Mouse (Mus musculus) CH12.LX (cell line): ENCODE results near the gene Cttnbp2nl. TPM values are rescaled to one million over a fixed set of nuclear protein-coding genes. Genes with fewer than 3 reads are reported as not detected.

Source experiments
- DNase-seq: peaks from one replicate; pipeline ENCODE4 v3.0.0-alpha.2; 2013; ENCODE audit errors: extremely low read depth
- H3K27ac ChIP-seq: 2 replicates; pipeline ENCODE4 v1.5.1; 2012; ENCODE audit warnings: low read depth, mild to moderate bottlenecking, control low read depth, moderate library complexity; ENCODE audit not compliant: insufficient read depth
- H3K27me3 ChIP-seq: replicated peaks from 2 replicates; pipeline ENCODE3; 2012; ENCODE audit warnings: inconsistent platforms
- H3K36me3 ChIP-seq, 2 experiments: replicated peaks in 1 of 2; 2 replicates each; pipeline versions ENCODE3 to v1.6.1; 2012; ENCODE audit warnings: inconsistent platforms in 1 of 2, low read length in 1 of 2, mild to moderate bottlenecking in 1 of 2, mixed read lengths in 1 of 2, moderate library complexity in 1 of 2; ENCODE audit not compliant: control insufficient read depth in 1 of 2, insufficient read depth in 1 of 2
- H3K4me1 ChIP-seq, 2 experiments: 2 replicates each; pipeline ENCODE4 v1.6.1; 2012; ENCODE audit warnings: inconsistent platforms in 1 of 2, moderate library complexity in 1 of 2; ENCODE audit not compliant: insufficient read depth in 2 of 2, control insufficient read depth in 1 of 2
- H3K4me2 ChIP-seq: 2 replicates; pipeline ENCODE4 v1.6.1; 2012; ENCODE audit warnings: low read depth, mild to moderate bottlenecking, control low read depth; ENCODE audit not compliant: poor library complexity, insufficient read depth, severe bottlenecking
- H3K4me3 ChIP-seq, 3 experiments: fragments of 150-350 bp in 1 of 3; sonication (generic) in 1 of 3; replicated peaks in 1 of 3; 2 replicates each; pipeline versions ENCODE3 to v1.5.1; 2011 to 2012; ENCODE audit warnings: low read depth in 2 of 3, low read length in 2 of 3, mild to moderate bottlenecking in 2 of 3, moderate library complexity in 2 of 3, control low read depth in 1 of 3, improper control_type of control experiment in 1 of 3, inconsistent platforms in 1 of 3, mixed read lengths in 1 of 3; ENCODE audit not compliant: poor library complexity in 1 of 3
- H3K79me2 ChIP-seq: replicated peaks from 2 replicates; pipeline ENCODE4 v1.6.1; 2012; ENCODE audit warnings: mild to moderate bottlenecking, moderate library complexity; ENCODE audit not compliant: control insufficient read depth, poor library complexity, insufficient read depth, severe bottlenecking; ENCODE audit errors: extremely low read depth
- H3K9ac ChIP-seq: 2 replicates; pipeline ENCODE4 v1.6.1; 2012; ENCODE audit warnings: low read depth, mild to moderate bottlenecking, control low read depth, moderate library complexity; ENCODE audit not compliant: insufficient read depth
- H3K9me3 ChIP-seq: replicated peaks from 2 replicates; pipeline ENCODE3; 2012; ENCODE audit warnings: low read length, inconsistent platforms, mixed read lengths
- CHD2 ChIP-seq: IDR thresholded peaks from 2 replicates; pipeline ENCODE4 v1.6.1; 2011; ENCODE audit warnings: low read length, improper control_type of control experiment
- CTCF ChIP-seq, 2 experiments: IDR thresholded peaks in 1 of 2; conservative IDR thresholded peaks in 1 of 2; 2 replicates each; pipeline ENCODE4 v1.5.1; 2011 to 2012; ENCODE audit warnings: low read depth in 2 of 2, low read length in 2 of 2, improper control_type of control experiment in 1 of 2, inconsistent platforms in 1 of 2, mild to moderate bottlenecking in 1 of 2, moderate library complexity in 1 of 2
- EP300 ChIP-seq: IDR thresholded peaks from 2 replicates; pipeline ENCODE4 v1.6.1; 2011; ENCODE audit warnings: low read length, improper control_type of control experiment
- GABPA ChIP-seq: IDR thresholded peaks from 2 replicates; pipeline ENCODE4 v1.6.1; 2012; ENCODE audit warnings: low read depth, low read length, improper control_type of control experiment, inconsistent platforms; ENCODE audit not compliant: insufficient replicate concordance
- HCFC1 ChIP-seq: IDR thresholded peaks from 2 replicates; pipeline ENCODE4 v1.6.1; 2012; ENCODE audit warnings: low read depth, mild to moderate bottlenecking, inconsistent platforms, low read length, improper control_type of control experiment
- JUN ChIP-seq: IDR thresholded peaks from 2 replicates; pipeline ENCODE4 v1.6.1; 2011; ENCODE audit warnings: low read depth, mild to moderate bottlenecking, low read length, improper control_type of control experiment, moderate library complexity; ENCODE audit not compliant: insufficient read depth
- JUND ChIP-seq: conservative IDR thresholded peaks from 2 replicates; pipeline ENCODE4 v1.6.1; 2011; ENCODE audit warnings: low read depth, low read length, improper control_type of control experiment
- KAT2A ChIP-seq: IDR thresholded peaks from 2 replicates; pipeline ENCODE4 v1.6.1; 2012; ENCODE audit warnings: low read length, improper control_type of control experiment, inconsistent platforms; ENCODE audit not compliant: insufficient replicate concordance
- MAFK ChIP-seq: IDR thresholded peaks from 2 replicates; pipeline ENCODE4 v1.6.1; 2011; ENCODE audit warnings: low read length, improper control_type of control experiment; ENCODE audit not compliant: insufficient replicate concordance
- MAX ChIP-seq: IDR thresholded peaks from 2 replicates; pipeline ENCODE4 v1.6.1; 2011; ENCODE audit warnings: low read length, improper control_type of control experiment
- MEF2A ChIP-seq: IDR thresholded peaks from 2 replicates; pipeline ENCODE4 v1.6.1; 2014; ENCODE audit warnings: low read depth, mild to moderate bottlenecking, inconsistent platforms, low read length, improper control_type of control experiment, borderline replicate concordance
- MXI1 ChIP-seq: IDR thresholded peaks from 2 replicates; pipeline ENCODE4 v1.6.1; 2011; ENCODE audit warnings: mild to moderate bottlenecking, low read depth, low read length, improper control_type of control experiment
- MYC ChIP-seq: IDR thresholded peaks from 2 replicates; pipeline ENCODE4 v1.6.1; 2011; ENCODE audit warnings: low read depth, mild to moderate bottlenecking, improper control_type of control experiment, low read length
- NELFE ChIP-seq: IDR thresholded peaks from 2 replicates; pipeline ENCODE4 v1.6.1; 2011; ENCODE audit warnings: low read depth, low read length, improper control_type of control experiment
- NRF1 ChIP-seq: IDR thresholded peaks from 2 replicates; pipeline ENCODE4 v1.6.1; 2014; ENCODE audit warnings: low read depth, mild to moderate bottlenecking, inconsistent platforms, low read length, improper control_type of control experiment, moderate library complexity
- PAX5 ChIP-seq: IDR thresholded peaks from 2 replicates; pipeline ENCODE4 v1.6.1; 2012; ENCODE audit warnings: low read length, inconsistent platforms, mixed read lengths
- POLR2A ChIP-seq: IDR thresholded peaks from 2 replicates; pipeline ENCODE4 v1.6.1; 2011; ENCODE audit warnings: low read depth, mild to moderate bottlenecking, improper control_type of control experiment, low read length
- POLR2AphosphoS2 ChIP-seq: IDR thresholded peaks from 2 replicates; pipeline ENCODE4 v1.6.1; 2011; ENCODE audit warnings: low read depth, low read length, improper control_type of control experiment
- RAD21 ChIP-seq: IDR thresholded peaks from 2 replicates; pipeline ENCODE4 v1.6.1; 2011; ENCODE audit warnings: low read depth, mild to moderate bottlenecking, low read length, improper control_type of control experiment, moderate library complexity
- RCOR1 ChIP-seq: conservative IDR thresholded peaks from 2 replicates; pipeline ENCODE4 v1.6.1; 2012; ENCODE audit warnings: low read depth, mild to moderate bottlenecking, inconsistent platforms, low read length, improper control_type of control experiment
- TBP ChIP-seq: conservative IDR thresholded peaks from 2 replicates; pipeline ENCODE4 v1.6.1; 2011; ENCODE audit warnings: low read depth, low read length, improper control_type of control experiment
- USF2 ChIP-seq: conservative IDR thresholded peaks from 2 replicates; pipeline ENCODE4 v1.6.1; 2011; ENCODE audit warnings: low read depth, low read length, improper control_type of control experiment
- ZC3H11A ChIP-seq: IDR thresholded peaks from 2 replicates; pipeline ENCODE4 v1.6.1; 2012; ENCODE audit warnings: low read depth, mild to moderate bottlenecking, inconsistent platforms, low read length, improper control_type of control experiment
- ZKSCAN1 ChIP-seq: IDR thresholded peaks from 2 replicates; pipeline ENCODE4 v1.6.1; 2012; ENCODE audit warnings: low read depth, inconsistent platforms, low read length, improper control_type of control experiment, borderline replicate concordance
- ZMIZ1 ChIP-seq: IDR thresholded peaks from 2 replicates; pipeline ENCODE4 v1.6.1; 2012; ENCODE audit warnings: low read depth, mild to moderate bottlenecking, inconsistent platforms, low read length, improper control_type of control experiment
- ZNF384 ChIP-seq: IDR thresholded peaks from 2 replicates; pipeline ENCODE4 v1.6.1; 2012; ENCODE audit warnings: low read depth, low read length, improper control_type of control experiment, inconsistent platforms
- dilution Hi-C: fragments of 300-500 bp; cut with MboI; formaldehyde crosslinking; loops from 2 replicates; pipeline ENCODE4 v1.14.3; 2020; ENCODE audit warnings: low sequenced_read_pairs; ENCODE audit not compliant: extremely low pct_unique_long_range_greater_than_20kb, extremely low pct_ligation_motif_present
- in situ Hi-C: fragments of 300-500 bp; cut with MboI; formaldehyde crosslinking; loops from 3 replicates; pipeline ENCODE4 v1.14.3; 2019; ENCODE audit warnings: low sequenced_read_pairs, low pct_ligation_motif_present, low pct_unique_long_range_greater_than_20kb, mixed read lengths
- polyA plus RNA-seq: library from polyadenylated mRNA; unstranded; fragments of >175 nt; gene quantifications from 2 replicates; pipeline ENCODE4 v1.2.1, GENCODE M21; 2012; ENCODE audit warnings: low read depth; ENCODE audit not compliant: insufficient read length
- total RNA-seq, 2 experiments: library from RNA; depleted of rRNA; stranded (reverse); fragments of 300-350 nt in 1 of 2; fragments of >200 nt in 1 of 2; gene quantifications; 2 replicates each; pipeline ENCODE4 v1.2.3; 2012 to 2014

Cttnbp2nl gene
- total and polyA plus RNA-seq, 3 experiments, result 0.21 to 0.70 (median 0.43) TPM

GRCm38 (mm10) chr3:105071251-105071650 is 18.3 kb upstream of the Cttnbp2nl start:
- H3K9ac ChIP-seq, result no peak overlapping the region
- H3K4me2 ChIP-seq, result no peak overlapping the region
- in situ Hi-C loops, result no loop called here
- no peaks in the 10 kb centered on the region for H3K36me3 ChIP-seq
- no peak for TF ChIP-seq RAD21
- no peak for TF ChIP-seq CTCF (conservative IDR thresholded peaks at IDR 0.05 in 1 of 2, IDR thresholded peaks at IDR 0.05 in 1 of 2; ENCODE audit: low read depth in 2 of 2, low read length in 2 of 2)
- TF ChIP-seq MYC, result no peak
- no peak for TF ChIP-seq JUND
- no peak for TF ChIP-seq ZMIZ1
- no peak for TF ChIP-seq NRF1
- TF ChIP-seq ZKSCAN1, result no peak
- TF ChIP-seq RCOR1, result no peak
- TF ChIP-seq PAX5, result no peak
- TF ChIP-seq GABPA, result no peak
- TF ChIP-seq CHD2, result no peak
- TF ChIP-seq MEF2A, result no peak
- TF ChIP-seq KAT2A, result no peak
- TF ChIP-seq ZC3H11A, result no peak
- TF ChIP-seq POLR2A, result no peak
- TF ChIP-seq ZNF384, result no peak
- TF ChIP-seq TBP, result no peak
- no peak for TF ChIP-seq MXI1
- no peak for TF ChIP-seq EP300
- TF ChIP-seq, all 38 proteins: peak for 0
- Histone ChIP-seq H3K4me3 (no peak overlapping the region), H3K9me3 (no peaks in the 10 kb centered on the region), H3K27ac (no peak overlapping the region), H3K4me1 (no peaks in the 10 kb centered on the region; a peak in 1 of 4 replicates), H3K27me3 (no peaks in the 10 kb centered on the region), H3K79me2 (no peaks in the 10 kb centered on the region)
- DNase-seq, result no peak
- dilution Hi-C loops, result no loop called here

- Histone ChIP-seq H3K9ac (no peak overlapping the region), H3K4me2 (no peak overlapping the region), H3K27me3 (no peaks in the 10 kb centered on the region), H3K4me1 (no peaks in the 10 kb centered on the region; a peak in 1 of 4 replicates), H3K79me2 (no peaks in the 10 kb centered on the region), H3K4me3 (no peak overlapping the region), H3K36me3 (no peaks in the 10 kb centered on the region), H3K27ac (no peak overlapping the region), H3K9me3 (peaks cover 2% of the 10 kb centered on the region)
- dilution Hi-C loops (no loop called here), in situ Hi-C loops (no loop called here)
- no peak for DNase-seq
- no peak for TF ChIP-seq PAX5
- no peak for TF ChIP-seq POLR2A
- TF ChIP-seq MAX, result no peak
- no peak for TF ChIP-seq HCFC1
- TF ChIP-seq NELFE, result no peak
- TF ChIP-seq ZNF384, result no peak
- no peak for TF ChIP-seq NRF1
- TF ChIP-seq MAFK, result no peak
- TF ChIP-seq ZC3H11A, result no peak
- no peak for TF ChIP-seq ZKSCAN1
- no peak for TF ChIP-seq POLR2AphosphoS2
- no peak for TF ChIP-seq USF2
- TF ChIP-seq JUN, result no peak
- no peak for TF ChIP-seq MEF2A
Measured at GRCm38 (mm10) chr3:105070553-105070952, 17.6 kb upstream of the Cttnbp2nl start.
